Mouse (Mus musculus) heart, embryonic 13.5 days (tissue): ENCODE data around the gene Hoxb1. TPM values are rescaled to one million over a fixed set of nuclear protein-coding genes. Genes with fewer than 3 reads are reported as not detected.
A peak's percentile ranks its signal among the peaks of the same experiment; 100 is the strongest.

Experiments
- ATAC-seq: fragments of 200-750 bp; cut with Nextera tagmentation; 2 replicates; pipeline ENCODE4 v1.8.0; 2017; ENCODE audit warnings: moderate TSS enrichment; ENCODE audit not compliant: insufficient number of reproducible peaks, low FRiP score, low TSS enrichment; ENCODE audit errors: extremely low read depth
- H3K27ac ChIP-seq: fragments of 300-500 bp; sonication (generic); replicated peaks from 2 replicates; pipeline ENCODE4 v1.5.1; 2015; ENCODE audit warnings: moderate library complexity, mild to moderate bottlenecking, inconsistent platforms
- H3K27me3 ChIP-seq: fragments of 300-500 bp; sonication (generic); replicated peaks from 2 replicates; pipeline ENCODE4 v1.6.1; 2015; ENCODE audit warnings: mild to moderate bottlenecking, inconsistent platforms
- H3K36me3 ChIP-seq: fragments of 300-500 bp; sonication (generic); 2 replicates; pipeline ENCODE4 v1.6.1; 2015; ENCODE audit warnings: mild to moderate bottlenecking, inconsistent platforms
- H3K4me1 ChIP-seq: fragments of 300-500 bp; sonication (generic); 2 replicates; pipeline ENCODE4 v1.6.1; 2015; ENCODE audit warnings: inconsistent platforms
- H3K4me2 ChIP-seq: fragments of 300-500 bp; sonication (generic); 2 replicates; pipeline ENCODE4 v1.6.1; 2015; ENCODE audit warnings: inconsistent platforms, mild to moderate bottlenecking, moderate library complexity
- H3K4me3 ChIP-seq: fragments of 300-500 bp; sonication (generic); 2 replicates; pipeline ENCODE4 v1.5.1; 2015; ENCODE audit warnings: moderate library complexity, mild to moderate bottlenecking, inconsistent platforms
- H3K9ac ChIP-seq: fragments of 300-500 bp; sonication (generic); 2 replicates; pipeline ENCODE4 v1.6.1; 2015; ENCODE audit warnings: inconsistent platforms, mild to moderate bottlenecking, moderate library complexity
- H3K9me3 ChIP-seq: fragments of 300-500 bp; sonication (generic); 2 replicates; pipeline ENCODE4 v1.6.1; 2016; ENCODE audit warnings: inconsistent platforms
- WGBS: fragments of 180-500 bp; shearing (Covaris S2); methylation state at CpG from one replicate; pipeline ENCODE4 v1.1.7; 2015; ENCODE audit warnings: mixed read lengths; 5-methylcytosine and 5-hydroxymethylcytosine counted together
- polyA plus RNA-seq: library from polyadenylated mRNA; unstranded; fragments of >200 nt; fragmentation: Nextera tagmentation; extraction: Ambion mirVana; gene quantifications from 2 replicates; pipeline ENCODE4 v1.2.1, GENCODE M21; 2015

Gene Hoxb1
- polyA plus RNA-seq, 1 experiment from 2014 or later: 0.17 TPM

DNA sequence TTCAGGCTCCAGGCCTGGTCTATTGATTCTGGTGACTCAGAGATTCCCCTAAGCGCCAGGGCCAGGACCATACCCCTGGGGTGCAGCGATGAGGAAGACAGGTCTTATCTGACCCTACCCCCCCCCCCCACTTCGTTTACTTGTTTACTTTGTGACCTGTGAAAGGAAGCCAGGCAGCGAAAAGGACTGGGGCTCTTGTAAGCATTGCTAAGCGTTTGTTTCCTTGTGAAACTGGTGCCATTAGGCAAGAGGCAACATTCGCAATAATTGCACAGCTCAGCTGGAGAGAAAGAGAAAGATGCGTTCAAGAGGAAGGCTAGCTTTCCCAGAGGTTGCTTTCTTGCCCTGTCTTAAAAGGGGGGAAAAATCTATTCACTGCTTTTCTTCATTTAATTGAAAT, 3.6 kb downstream of the Hoxb1 start:
- no peak overlapping the region for H3K4me2 ChIP-seq
- 28% methylated on average over 7 of the region's 7 CpGs for WGBS
- H3K27ac ChIP-seq: no peak overlapping the region
- H3K27me3 ChIP-seq: peaks cover 99% of the 10 kb centered on the region
- H3K4me3 ChIP-seq: no peak overlapping the region
- H3K4me1 ChIP-seq: peaks cover 10% of the 10 kb centered on the region
- no peaks in the 10 kb centered on the region for H3K36me3 ChIP-seq
- no peak overlapping the region for H3K9ac ChIP-seq
- no peaks in the 10 kb centered on the region for H3K9me3 ChIP-seq
- ATAC-seq: no peak

DNA sequence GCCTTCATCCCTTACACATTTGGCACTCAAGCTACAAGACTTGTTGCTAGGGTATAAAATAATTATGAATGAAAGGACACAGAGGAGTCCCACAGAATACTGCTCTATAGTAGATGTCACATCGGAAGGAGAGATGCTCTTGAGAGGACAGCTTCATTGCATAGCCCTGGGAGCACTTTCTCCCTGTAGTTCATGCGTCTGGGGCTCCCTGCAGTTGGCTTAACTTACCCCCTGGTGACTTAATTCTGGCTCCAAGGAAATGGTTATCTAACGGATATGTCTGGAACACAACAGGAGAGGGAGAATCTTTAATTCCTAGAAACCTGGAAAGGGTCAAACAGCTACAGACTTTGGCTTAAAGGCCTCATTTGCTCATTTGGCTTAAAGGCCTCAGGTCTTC, 6.2 kb downstream of the Hoxb1 start:
- H3K9ac ChIP-seq: no peak overlapping the region
- no peak overlapping the region for H3K27ac ChIP-seq
- no peak overlapping the region for H3K4me3 ChIP-seq
- H3K36me3 ChIP-seq: no peaks in the 10 kb centered on the region
- ATAC-seq: no peak
- H3K4me2 ChIP-seq: no peak overlapping the region
- 36% methylated on average over 3 of the region's 3 CpGs for WGBS
- H3K27me3 ChIP-seq: peaks cover 99% of the 10 kb centered on the region
- no peaks in the 10 kb centered on the region for H3K9me3 ChIP-seq
- H3K4me1 ChIP-seq: peaks cover 5% of the 10 kb centered on the region; the same call in 1 of the 2 replicates

DNA sequence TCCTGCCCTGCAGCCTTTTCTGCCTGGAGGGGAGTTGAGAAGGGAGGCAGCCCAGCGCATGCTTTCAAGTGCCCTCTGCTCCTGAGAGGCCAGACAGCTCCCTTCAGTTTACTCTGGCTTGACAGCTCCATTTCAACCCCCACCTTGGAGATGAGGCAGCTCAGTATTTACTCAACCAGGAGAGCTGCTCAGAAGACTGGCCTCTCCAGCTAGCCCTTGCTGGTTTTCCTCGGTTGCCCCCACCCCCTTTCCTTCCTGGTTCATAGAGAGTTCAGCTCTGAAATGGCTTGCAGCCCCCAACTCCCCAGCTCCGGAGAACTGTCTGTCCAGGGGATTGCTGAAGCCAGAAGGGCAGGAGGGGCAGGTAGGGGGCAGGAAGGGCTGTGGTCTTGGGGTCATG, 7.0 kb downstream of the Hoxb1 start:
- Histone ChIP-seq H3K4me3 (no peak overlapping the region), H3K4me2 (no peak overlapping the region), H3K36me3 (no peaks in the 10 kb centered on the region), H3K9me3 (no peaks in the 10 kb centered on the region), H3K9ac (no peak overlapping the region), H3K4me1 (peaks cover 5% of the 10 kb centered on the region; the same call in 1 of the 2 replicates), H3K27me3 (peaks cover 97% of the 10 kb centered on the region), H3K27ac (no peak overlapping the region)
- WGBS: 5% methylated on average over 3 of the region's 3 CpGs
- no peak for ATAC-seq

DNA sequence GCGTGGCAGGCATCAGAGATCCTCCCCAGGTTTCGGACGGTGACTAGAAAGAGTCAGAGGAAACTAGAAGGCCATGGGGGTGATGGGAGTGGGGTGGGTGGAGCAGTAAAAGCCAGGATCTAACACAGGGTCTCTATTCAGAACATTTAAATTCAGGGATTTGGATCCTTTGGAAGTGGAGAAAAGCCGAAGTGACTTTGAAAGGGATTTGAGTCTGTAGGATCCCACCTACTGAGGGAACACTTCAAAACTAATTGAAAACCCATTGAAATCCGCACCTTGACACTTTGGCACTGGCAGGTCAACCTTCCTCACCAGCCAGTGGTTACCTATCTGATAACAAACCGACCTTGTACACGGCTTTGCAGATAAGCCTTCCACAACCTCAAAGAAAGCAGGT, 9.3 kb downstream of the Hoxb1 start:
- Histone ChIP-seq H3K9ac (no peak overlapping the region), H3K9me3 (no peaks in the 10 kb centered on the region), H3K4me3 (no peak overlapping the region), H3K4me1 (peaks cover 5% of the 10 kb centered on the region; the same call in 1 of the 2 replicates), H3K27me3 (peaks cover 91% of the 10 kb centered on the region), H3K4me2 (no peak overlapping the region), H3K36me3 (no peaks in the 10 kb centered on the region), H3K27ac (no peak overlapping the region)
- ATAC-seq: no peak
- WGBS: 23% methylated on average over 7 of the region's 7 CpGs

GRCm38 (mm10) chr11:96383381-96383780, 17.8 kb downstream of the Hoxb1 start:
- ATAC-seq: no peak
- H3K9me3 ChIP-seq: no peaks in the 10 kb centered on the region
- H3K27me3 ChIP-seq: peaks cover 81% of the 10 kb centered on the region
- H3K27ac ChIP-seq: no peak overlapping the region
- H3K4me2 ChIP-seq: no peak overlapping the region
- 68% methylated on average over 5 of the region's 5 CpGs for WGBS
- H3K9ac ChIP-seq: no peak overlapping the region
- peaks cover 11% of the 10 kb centered on the region for H3K4me1 ChIP-seq
- H3K36me3 ChIP-seq: no peaks in the 10 kb centered on the region
- no peak overlapping the region for H3K4me3 ChIP-seq

GRCm38 (mm10) chr11:96387635-96388034, 22.1 kb downstream of the Hoxb1 start:
- Histone ChIP-seq H3K9me3 (no peaks in the 10 kb centered on the region), H3K36me3 (no peaks in the 10 kb centered on the region), H3K4me2 (no peak overlapping the region), H3K27ac (no peak overlapping the region), H3K27me3 (peaks cover 77% of the 10 kb centered on the region), H3K4me3 (no peak overlapping the region), H3K4me1 (peaks cover under 1% of the 10 kb centered on the region; the same call in 1 of the 2 replicates), H3K9ac (no peak overlapping the region)
- WGBS: 80% methylated on average over 2 of the region's 2 CpGs
- no peak for ATAC-seq

- ATAC-seq: no peak; the same call in 1 of the 2 replicates
- H3K27me3 ChIP-seq: peaks cover 91% of the 10 kb centered on the region
Observed at GRCm38 (mm10) chr11:96396772-96397626, 31.4 kb downstream of the Hoxb1 start.

GRCm38 (mm10) chr11:96397806-96398335, 32.3 kb downstream of the Hoxb1 start:
- H3K27ac ChIP-seq: no peak overlapping the region
- no peak overlapping the region for H3K9ac ChIP-seq
- H3K36me3 ChIP-seq: no peaks in the 10 kb centered on the region
- ATAC-seq: no peak
- WGBS: 27% methylated on average over 7 of the region's 7 CpGs
- no peak overlapping the region for H3K4me2 ChIP-seq
- H3K9me3 ChIP-seq: peaks cover 4% of the 10 kb centered on the region; the same call in 1 of the 2 replicates
- no peak overlapping the region for H3K4me3 ChIP-seq
- peaks cover 34% of the 10 kb centered on the region for H3K4me1 ChIP-seq
- peaks cover 92% of the 10 kb centered on the region for H3K27me3 ChIP-seq

More at GRCm38 (mm10) chr11:96396772-96397626, 31.4 kb downstream of the Hoxb1 start:
- WGBS: 4% methylated on average over 15 of the region's 15 CpGs
- Histone ChIP-seq H3K27ac (no peak overlapping the region), H3K4me3 (no peak overlapping the region), H3K4me2 (peak overlapping the region; percentile 24; the same call in 1 of the 2 replicates), H3K36me3 (no peaks in the 10 kb centered on the region), H3K4me1 (peaks cover 34% of the 10 kb centered on the region), H3K9ac (no peak overlapping the region), H3K9me3 (peaks cover 4% of the 10 kb centered on the region; the same call in 1 of the 2 replicates)

GRCm38 (mm10) chr11:96399923-96400322, 34.4 kb downstream of the Hoxb1 start:
- H3K4me2 ChIP-seq: peak overlapping the region; percentile 32; the same call in 1 of the 2 replicates
- 0 out of 2 replicates have a peak overlapping the region, but pooled peaks have one; percentile 8 for H3K27ac ChIP-seq
- ATAC-seq: peak; percentile 46; the same call in 1 of the 2 replicates
- no peaks in the 10 kb centered on the region for H3K36me3 ChIP-seq
- H3K4me3 ChIP-seq: no peak overlapping the region
- H3K27me3 ChIP-seq: peaks cover 93% of the 10 kb centered on the region
- peaks cover under 1% of the 10 kb centered on the region; the same call in 1 of the 2 replicates for H3K9me3 ChIP-seq
- H3K9ac ChIP-seq: no peak overlapping the region
- 2% methylated on average over 8 of the region's 8 CpGs for WGBS
- peaks cover 47% of the 10 kb centered on the region for H3K4me1 ChIP-seq

DNA sequence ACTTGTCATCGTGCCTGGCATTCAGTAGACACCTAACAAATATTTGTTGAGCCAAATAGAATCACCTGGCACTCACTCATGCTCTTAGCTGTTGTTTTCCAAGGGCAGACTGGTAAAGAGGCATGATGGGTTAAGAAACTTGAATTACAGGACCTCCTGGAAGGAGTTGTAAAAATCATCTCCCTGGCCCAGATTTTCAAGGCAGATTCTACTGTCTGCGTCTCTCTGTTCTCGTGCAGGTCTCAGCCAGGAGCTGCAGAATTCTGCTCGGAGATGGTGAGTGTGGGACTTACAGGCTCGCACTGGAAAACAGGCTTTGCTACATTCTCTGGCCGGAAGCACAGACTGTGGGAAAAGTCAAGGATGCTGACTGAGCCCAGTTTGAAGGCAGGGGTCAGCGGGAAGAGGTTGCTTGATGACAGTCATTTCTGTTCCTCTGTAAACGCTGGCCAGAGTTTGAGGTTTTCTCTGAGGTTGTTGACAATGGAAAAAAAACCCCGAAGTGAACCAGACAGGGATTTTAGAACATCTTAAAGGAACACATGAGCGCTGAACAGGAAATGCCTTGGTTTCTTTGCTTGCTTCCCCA, 38.6 kb downstream of the Hoxb1 start:
- H3K9ac ChIP-seq: no peak overlapping the region
- no peak overlapping the region for H3K4me3 ChIP-seq
- H3K4me2 ChIP-seq: no peak overlapping the region
- no peak overlapping the region for H3K27ac ChIP-seq
- 32% methylated on average over 10 of the region's 10 CpGs for WGBS
- no peaks in the 10 kb centered on the region for H3K36me3 ChIP-seq
- peaks cover 94% of the 10 kb centered on the region for H3K27me3 ChIP-seq
- peaks cover 46% of the 10 kb centered on the region for H3K4me1 ChIP-seq
- no peaks in the 10 kb centered on the region for H3K9me3 ChIP-seq
- no peak for ATAC-seq

DNA sequence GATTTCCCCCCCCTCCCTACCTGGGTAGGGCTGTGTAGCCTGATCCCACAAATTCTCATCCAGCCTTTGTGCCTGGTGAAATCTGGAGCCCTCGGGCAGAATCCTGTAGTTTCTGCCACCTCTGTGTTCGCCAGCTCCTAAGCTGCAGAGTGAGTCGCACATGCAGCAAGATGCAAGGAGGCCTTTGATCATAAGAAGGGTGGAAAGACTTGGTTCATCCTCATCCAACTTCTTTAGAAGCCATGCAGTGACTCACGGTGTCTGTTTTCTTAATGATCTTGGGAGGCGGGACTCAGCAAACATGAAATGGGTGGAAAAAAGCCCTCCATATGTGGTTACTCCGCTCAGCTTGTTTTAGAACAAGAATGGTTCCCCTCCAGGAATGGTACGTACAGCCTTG, 39.3 kb downstream of the Hoxb1 start:
- Histone ChIP-seq H3K4me1 (peaks cover 40% of the 10 kb centered on the region), H3K4me3 (no peak overlapping the region), H3K27me3 (peaks cover 94% of the 10 kb centered on the region), H3K9ac (no peak overlapping the region), H3K36me3 (no peaks in the 10 kb centered on the region), H3K9me3 (no peaks in the 10 kb centered on the region), H3K27ac (no peak overlapping the region), H3K4me2 (no peak overlapping the region)
- ATAC-seq: no peak
- 68% methylated on average over 7 of the region's 7 CpGs for WGBS
